Mouse (Mus musculus): ENCODE measurements at regions not wholly inside any gene's neighbourhood (a gene's known extent, or its start where the extent isn't known, plus 50 kb on each side); places are given as distances from the start of the nearest gene placed in this dataset.

GRCm38 (mm10) chr2:137704948-137705723 is 551.2 kb upstream of the Btbd3 start:
- no peak for DNase-seq

GRCm38 (mm10) chr2:137704565-137704947 is 551.8 kb upstream of the Btbd3 start:
- no peak for DNase-seq

- DNase-seq, result no peak
Measured at GRCm38 (mm10) chr2:137704051-137704450, 552.3 kb upstream of the Btbd3 start.

- no peak for DNase-seq
Measured at GRCm38 (mm10) chr2:137695885-137696284, 560.5 kb upstream of the Btbd3 start.

- no peak for DNase-seq
Measured at GRCm38 (mm10) chr2:137694020-137694419, 562.3 kb upstream of the Btbd3 start.

GRCm38 (mm10) chr2:137687208-137687607 is 569.2 kb upstream of the Btbd3 start:
- no peak for DNase-seq

GRCm38 (mm10) chr2:137686735-137687134 is 569.6 kb upstream of the Btbd3 start:
- no peak for DNase-seq

- DNase-seq, result no peak
Measured at GRCm38 (mm10) chr2:137681762-137682161, 565.3 kb upstream of the Jag1 start.

- no peak for DNase-seq
Measured at GRCm38 (mm10) chr2:137663171-137663570, 546.7 kb upstream of the Jag1 start.

- DNase-seq, result no peak
Measured at GRCm38 (mm10) chr2:137662216-137662615, 545.8 kb upstream of the Jag1 start.

GRCm38 (mm10) chr2:137660449-137660848 is 544.0 kb upstream of the Jag1 start:
- no peak for DNase-seq

GRCm38 (mm10) chr2:137654296-137654695 is 537.9 kb upstream of the Jag1 start:
- DNase-seq, result no peak

GRCm38 (mm10) chr2:137644160-137644559 is 527.7 kb upstream of the Jag1 start:
- no peak for DNase-seq

- peak; percentile 43 for DNase-seq
Measured at GRCm38 (mm10) chr2:137643269-137644055, 527.0 kb upstream of the Jag1 start.

- DNase-seq, result peak; percentile 7
Measured at GRCm38 (mm10) chr2:137635019-137635621, 518.7 kb upstream of the Jag1 start.

GRCm38 (mm10) chr2:137616637-137617036 is 500.2 kb upstream of the Jag1 start:
- DNase-seq, result no peak

- no peak for DNase-seq
Measured at GRCm38 (mm10) chr2:137613791-137614190, 497.3 kb upstream of the Jag1 start.

GRCm38 (mm10) chr2:137608506-137608905 is 492.1 kb upstream of the Jag1 start:
- DNase-seq, result no peak

GRCm38 (mm10) chr2:137598136-137598535 is 481.7 kb upstream of the Jag1 start:
- DNase-seq, result no peak

GRCm38 (mm10) chr2:137594509-137594908 is 478.1 kb upstream of the Jag1 start:
- no peak for DNase-seq

GRCm38 (mm10) chr2:137591551-137591950 is 475.1 kb upstream of the Jag1 start:
- no peak for DNase-seq

- peak; percentile 8 for DNase-seq
Measured at GRCm38 (mm10) chr2:137581491-137581890, 465.0 kb upstream of the Jag1 start.

- no peak for DNase-seq
Measured at GRCm38 (mm10) chr2:137575750-137576149, 459.3 kb upstream of the Jag1 start.

Data from kidney, postnatal 10 days (tissue).